Mouse (Mus musculus): ENCODE data around the gene Msi2.

DNA sequence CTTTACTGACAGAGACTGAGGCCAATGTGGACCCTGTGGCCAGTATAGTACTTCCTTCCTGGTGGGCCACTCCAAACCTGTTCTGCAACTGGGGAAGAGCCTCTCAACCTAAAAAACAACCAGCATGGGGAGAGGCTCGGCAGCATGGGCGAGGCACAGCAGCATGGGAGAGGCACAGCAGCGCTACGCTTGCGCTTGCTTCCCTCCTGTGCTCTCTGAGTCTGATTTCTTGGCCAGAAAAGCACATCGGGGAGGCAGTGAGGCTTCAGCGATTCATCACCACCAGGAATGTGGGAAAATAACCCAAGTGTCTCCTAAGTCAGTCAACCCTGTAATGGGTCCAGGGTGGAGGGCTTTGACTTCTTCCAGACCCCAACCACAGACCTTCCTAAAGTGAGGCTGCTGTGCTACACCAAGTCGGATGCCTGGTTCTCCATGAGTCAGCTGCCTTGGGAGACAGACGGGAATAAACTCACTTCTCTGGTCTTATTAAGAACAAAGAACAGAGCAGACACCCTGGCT, 297.2 kb downstream of the Msi2 start:
- no peak for TF ChIP-seq POLR2A (IDR thresholded peaks at IDR 0.05; ENCODE audit: borderline replicate concordance, control insufficient read depth, low read depth, low read length)
- no peak for TF ChIP-seq CTCF (IDR thresholded peaks at IDR 0.05; ENCODE audit: control insufficient read depth, insufficient read depth, low read length)
